Mouse (Mus musculus): ENCODE data around the gene Morn4.
"Not testable (repeated sequence)": the region's sequence is repeated elsewhere in the genome, so short reads cannot be mapped to it uniquely, and the experiment has no call there.

Gene Morn4

DNA sequence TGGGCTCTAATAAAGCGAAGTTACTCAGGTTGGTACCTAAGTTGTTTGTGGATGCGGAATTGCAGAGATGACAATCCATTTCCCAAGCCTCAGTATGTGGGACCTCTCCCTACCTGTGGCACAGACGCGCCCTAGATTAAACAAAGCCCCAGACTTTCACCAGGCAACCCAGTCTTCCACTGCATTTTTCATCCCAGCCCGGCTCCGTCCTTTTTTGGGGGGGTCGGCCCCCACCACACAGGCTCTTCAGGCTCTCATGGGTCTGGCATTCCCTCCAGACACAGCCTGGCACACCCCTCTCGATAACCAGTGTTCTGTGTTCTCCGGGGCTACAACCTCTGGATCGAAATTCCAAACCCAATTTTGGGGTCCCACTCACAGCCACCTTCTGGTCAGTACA is 467 bp downstream of the Morn4 start:
- DNase-seq (ENCODE audit: low spot score in 2 of 2), result no peak

GRCm38 (mm10) chr19:42081613-42082012 is 4.5 kb downstream of the Morn4 start:
- not testable (repeated sequence) for DNase-seq (ENCODE audit: low spot score in 2 of 2)

- DNase-seq (ENCODE audit: low spot score in 2 of 2), result no peak
Observed at GRCm38 (mm10) chr19:42080469-42080868, 5.7 kb downstream of the Morn4 start.

- DNase-seq (ENCODE audit: low spot score in 2 of 2), result no peak
Observed at GRCm38 (mm10) chr19:42079950-42080349, 6.2 kb downstream of the Morn4 start.

GRCm38 (mm10) chr19:42079006-42079405 is 7.2 kb downstream of the Morn4 start:
- DNase-seq (ENCODE audit: low spot score in 2 of 2), result no peak

DNA sequence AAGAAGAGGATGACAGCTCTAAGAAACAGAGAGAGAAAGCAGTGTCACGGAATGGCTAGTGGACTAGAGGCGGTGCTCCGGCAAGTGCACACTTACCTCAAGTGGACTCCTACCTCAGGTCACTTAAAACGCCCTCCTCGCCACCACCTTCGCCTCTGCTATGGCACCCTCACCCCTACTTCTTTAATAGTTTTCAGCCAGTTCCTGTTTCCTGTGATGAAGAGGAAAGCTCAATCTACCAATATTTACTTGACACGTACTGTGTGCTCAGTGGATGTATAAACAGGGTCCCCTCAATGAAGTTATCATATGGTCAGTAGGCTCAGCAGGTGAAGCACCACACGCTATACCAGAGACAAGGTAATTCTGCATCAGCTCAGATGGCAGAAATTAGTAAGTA is 7.6 kb downstream of the Morn4 start:
- DNase-seq (ENCODE audit: low spot score in 2 of 2), result no peak

GRCm38 (mm10) chr19:42075992-42076391 is 10.2 kb downstream of the Morn4 start:
- no peak for DNase-seq (ENCODE audit: low spot score in 2 of 2)

DNA sequence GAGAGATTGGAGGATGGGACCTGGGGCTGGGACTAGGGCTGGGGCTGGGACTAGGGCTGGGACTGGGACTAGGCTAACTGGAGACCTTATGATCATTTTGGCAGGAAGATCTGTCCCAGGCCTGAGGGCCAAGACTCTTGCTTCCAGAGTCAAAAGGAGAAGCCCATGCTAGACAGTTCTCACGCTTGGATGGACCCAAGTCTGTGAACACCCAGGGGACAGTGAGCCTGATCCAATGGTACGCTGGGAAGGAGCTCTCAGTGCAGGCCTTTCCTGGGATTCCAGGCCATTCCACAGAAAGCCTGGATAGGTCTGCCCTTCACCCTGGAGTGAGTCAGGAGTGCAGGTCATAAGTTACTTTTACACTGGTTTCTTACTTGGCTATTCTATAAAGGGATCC is 11.1 kb downstream of the Morn4 start:
- no peak for DNase-seq (ENCODE audit: low spot score in 2 of 2)

DNA sequence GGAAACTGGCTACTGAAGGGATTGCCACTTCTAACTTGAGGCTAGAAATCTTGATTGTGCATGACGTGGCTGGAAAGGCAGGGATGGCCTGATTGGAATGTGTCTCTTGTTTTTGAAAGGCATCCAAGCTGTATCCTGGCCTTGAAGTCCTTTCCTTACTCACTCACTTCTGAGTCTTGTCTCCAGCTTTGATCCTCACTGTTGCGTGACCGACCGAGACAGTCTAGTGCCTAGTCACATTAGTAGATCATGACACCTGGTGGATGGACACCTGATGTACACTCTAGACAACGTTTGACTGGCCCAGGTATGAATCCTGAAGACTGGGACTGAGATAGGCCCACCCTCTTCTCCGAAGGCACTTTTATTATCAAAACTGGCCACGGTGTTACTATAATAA is 13.4 kb downstream of the Morn4 start:
- no peak for DNase-seq (ENCODE audit: low spot score in 2 of 2)

GRCm38 (mm10) chr19:42071886-42072608 is 14.1 kb downstream of the Morn4 start:
- DNase-seq (ENCODE audit: low spot score in 2 of 2), result no peak

DNA sequence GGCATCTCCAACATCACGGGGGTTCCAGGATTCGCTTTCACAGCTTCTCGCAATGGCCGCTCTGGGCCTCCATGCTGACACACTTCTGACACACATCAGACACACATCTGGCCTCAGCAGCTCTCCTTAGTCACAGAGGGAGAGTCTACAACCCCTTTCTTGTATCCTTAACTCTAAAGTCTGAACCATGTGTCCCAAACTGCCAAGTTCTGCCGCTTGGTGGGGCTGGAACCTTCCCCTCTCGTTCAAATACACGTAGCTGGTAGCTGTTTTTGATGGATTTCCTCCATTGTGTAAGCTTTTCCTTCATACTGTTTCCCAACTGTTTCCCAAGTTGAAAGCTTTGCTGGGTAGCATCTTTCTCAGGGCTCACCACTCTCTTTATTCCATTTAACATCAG is 14.9 kb downstream of the Morn4 start:
- no peak for DNase-seq (ENCODE audit: low spot score in 2 of 2)

GRCm38 (mm10) chr19:42069241-42069525 is 17.0 kb downstream of the Morn4 start:
- DNase-seq (ENCODE audit: low spot score in 2 of 2), result no peak

DNA sequence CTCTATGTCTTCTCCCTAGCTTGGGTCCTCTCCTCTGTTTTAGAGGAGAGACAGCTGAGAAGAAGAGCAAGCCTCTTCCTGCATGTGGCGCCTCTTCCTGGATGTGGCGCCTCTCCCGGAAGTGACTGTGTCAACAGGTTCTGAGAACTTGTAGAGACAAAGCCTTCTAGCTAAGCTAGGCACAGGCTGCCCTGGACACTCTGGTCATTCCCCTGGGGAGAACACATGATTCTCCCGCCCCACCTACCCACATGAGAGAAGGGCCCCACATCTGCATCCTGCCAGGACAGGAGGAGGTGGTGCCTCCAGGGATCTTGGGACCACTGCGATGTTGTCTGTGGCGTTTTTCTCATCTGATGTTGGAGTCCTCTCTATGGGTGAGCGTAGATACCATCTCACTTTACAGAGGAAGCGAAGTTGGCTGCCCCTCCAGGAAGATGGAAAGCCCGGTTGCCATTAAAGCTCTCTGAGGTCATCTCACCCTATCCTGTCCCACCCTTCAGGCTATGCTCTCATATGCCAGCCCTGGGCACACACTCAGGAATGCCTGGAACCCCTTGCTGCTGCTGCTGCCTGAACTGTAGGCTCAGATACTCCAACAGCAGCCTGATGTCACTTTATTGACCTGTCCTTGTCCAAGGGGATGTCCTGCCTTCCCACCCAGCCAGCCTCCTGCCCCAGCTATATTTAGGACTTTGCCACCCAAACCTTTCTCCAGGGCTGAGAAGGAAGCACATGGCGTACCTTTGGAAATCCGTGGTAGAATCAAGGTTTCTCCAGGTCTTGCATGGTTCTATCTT is 17.5 kb downstream of the Morn4 start:
- DNase-seq (ENCODE audit: low spot score in 2 of 2), result no peak

DNA sequence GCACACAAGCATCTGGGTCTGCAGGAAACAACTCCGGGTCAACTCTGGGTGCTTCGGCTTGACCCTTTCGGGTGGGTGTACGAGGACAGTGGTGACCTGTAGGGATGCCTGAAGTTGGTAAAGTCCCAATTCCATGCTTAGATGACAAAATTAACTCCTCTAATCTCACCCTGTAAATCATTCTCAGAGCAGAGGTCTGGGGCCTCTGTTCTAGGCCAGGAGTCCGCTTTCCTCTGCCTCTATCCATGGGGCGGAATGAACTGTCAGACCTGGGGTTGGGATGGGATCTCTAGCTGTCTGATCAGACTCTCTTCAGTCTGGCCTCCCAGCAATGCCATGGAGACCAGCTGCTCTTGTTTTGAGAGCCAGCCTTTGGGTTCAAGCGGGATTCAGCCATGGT is 24.7 kb downstream of the Morn4 start:
- no peak for DNase-seq (ENCODE audit: low spot score in 2 of 2)

GRCm38 (mm10) chr19:42058426-42058825 is 27.7 kb downstream of the Morn4 start:
- no peak for DNase-seq (ENCODE audit: low spot score in 2 of 2)

GRCm38 (mm10) chr19:42056719-42057409 is 29.3 kb downstream of the Morn4 start:
- DNase-seq (ENCODE audit: low spot score in 2 of 2), result no peak

DNA sequence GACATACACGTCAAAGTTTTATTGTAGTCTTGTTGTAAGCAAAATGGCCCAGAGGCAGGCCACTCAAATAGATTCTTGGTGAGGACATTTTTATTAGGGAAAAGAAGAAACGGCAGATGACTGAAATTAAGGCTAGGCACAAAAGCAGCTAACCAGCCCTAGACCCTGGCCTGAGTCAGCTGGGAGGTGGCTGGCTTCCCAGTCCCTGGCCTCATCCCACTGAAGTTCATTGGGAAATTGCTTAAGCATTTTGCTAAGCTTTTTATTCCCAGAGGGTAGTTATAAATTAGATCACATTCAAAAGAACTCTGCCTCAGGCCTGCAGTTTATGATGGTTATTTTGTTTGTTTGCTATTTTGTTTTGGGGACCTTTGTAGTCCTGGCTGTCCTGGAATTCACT is 30.3 kb downstream of the Morn4 start:
- no peak for DNase-seq (ENCODE audit: low spot score in 2 of 2)

GRCm38 (mm10) chr19:42054255-42054654 is 31.9 kb downstream of the Morn4 start:
- no peak for DNase-seq (ENCODE audit: low spot score in 2 of 2)

- DNase-seq (ENCODE audit: low spot score in 2 of 2), result no peak
Observed at GRCm38 (mm10) chr19:42051948-42052347, 34.2 kb downstream of the Morn4 start, which contains the start of gene 4933411K16Rik. TSS of gene 4933411K16Rik (plus strand) at chr19:42052248.

DNA sequence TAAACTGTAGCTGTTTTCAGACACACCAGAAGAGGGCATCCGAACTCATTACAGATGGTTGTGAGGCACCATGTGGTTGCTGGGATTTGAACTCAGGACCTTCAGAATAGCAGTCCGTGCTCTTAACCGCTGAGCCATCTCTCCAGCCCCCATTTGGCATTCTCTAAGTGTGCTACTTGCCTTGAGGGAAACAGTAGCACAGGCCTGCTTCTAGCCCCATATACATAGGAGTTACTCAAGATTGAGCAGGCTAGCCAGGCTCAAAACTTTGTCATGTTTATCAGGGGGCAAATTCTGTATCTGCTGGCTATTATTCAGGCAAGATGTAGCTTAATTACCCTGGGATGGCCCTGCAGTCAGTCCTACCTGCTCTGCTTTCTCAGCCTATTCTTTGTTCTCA is 34.8 kb downstream of the Morn4 start:
- DNase-seq (ENCODE audit: low spot score in 2 of 2), result no peak

GRCm38 (mm10) chr19:42050251-42050650 is 35.9 kb downstream of the Morn4 start:
- no peak for DNase-seq (ENCODE audit: low spot score in 2 of 2)

DNA sequence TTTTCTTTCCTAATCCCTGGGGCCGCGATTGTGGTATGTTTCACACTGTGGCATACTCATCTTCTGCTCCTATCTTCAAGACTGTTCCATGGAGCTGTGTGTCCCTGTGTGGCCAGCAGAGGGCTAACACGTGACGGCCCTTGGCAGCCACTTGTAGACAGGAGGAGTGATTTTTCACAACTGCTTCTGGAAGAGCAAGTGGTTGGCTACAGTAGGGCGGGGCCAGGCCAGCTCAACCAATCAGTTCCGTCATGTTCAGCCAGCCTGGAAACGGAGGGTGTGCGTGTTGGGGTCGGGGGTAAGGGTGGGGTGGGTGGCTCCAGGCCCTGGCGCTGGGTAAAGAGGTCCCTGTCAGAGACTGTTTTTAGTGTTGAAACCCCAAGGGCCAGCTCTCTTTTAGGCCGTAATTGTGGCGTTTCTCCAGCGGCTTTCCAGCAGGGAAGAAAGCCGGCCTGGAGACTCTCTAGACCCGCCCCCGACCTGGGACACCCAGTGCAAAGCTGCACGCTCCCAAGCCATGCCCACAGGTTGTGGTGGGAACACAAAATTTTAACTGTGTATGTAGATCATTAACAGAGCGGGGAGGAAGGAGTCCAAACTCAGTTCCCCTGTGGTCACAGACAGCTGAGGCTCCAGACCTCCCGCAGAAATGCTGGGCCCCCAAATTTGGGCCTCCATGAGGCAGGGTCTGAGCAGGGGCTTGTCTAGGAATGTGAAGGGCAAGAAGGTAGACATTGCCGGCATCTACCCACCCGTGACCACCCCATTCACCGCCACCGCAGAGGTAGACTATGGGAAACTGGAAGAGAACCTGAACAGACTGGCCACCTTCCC is 40.7 kb downstream of the Morn4 start, which contains the start of gene Hoga1:
Gene Hoga1, plus strand, starts transcription at position 342 of the 834 bp plus-strand sequence.
- peak; percentile 54 to 64 for DNase-seq (ENCODE audit: low spot score in 2 of 2)
